Mouse (Mus musculus): ENCODE results near the gene Cnga3. TPM values are rescaled to one million over a fixed set of nuclear protein-coding genes. Genes with fewer than 3 reads are reported as not detected.

Cnga3 gene
- total RNA-seq (2018; cell fraction: chromatin; rRNA removed), result not detected
- total RNA-seq (2018; cell fraction: cytosol; rRNA removed), result not detected
- not detected for total RNA-seq (2018; cell fraction: nucleus; rRNA removed)
- polyA plus RNA-seq (2018), result not detected in 3 replicates

GRCm38 (mm10) chr1:37214144-37214543 lies at the start of gene Cnga3:
Gene Cnga3 (plus strand): TSS chr1:37214434.
- H3K36me3 ChIP-seq (ENCODE audit: inconsistent target), result no peaks in the 10 kb centered on the region
- 67% methylated on average over 1 of the region's 1 CpGs for WGBS (ENCODE audit: missing documents)
- no peak within 1 kb of the TSS for H3K27ac ChIP-seq
- H3K4me3 ChIP-seq (ENCODE audit: inconsistent target), result no peak within 1 kb of the TSS
- no peaks in the 10 kb centered on the region for H3K79me2 ChIP-seq (ENCODE audit: inconsistent target)

DNA sequence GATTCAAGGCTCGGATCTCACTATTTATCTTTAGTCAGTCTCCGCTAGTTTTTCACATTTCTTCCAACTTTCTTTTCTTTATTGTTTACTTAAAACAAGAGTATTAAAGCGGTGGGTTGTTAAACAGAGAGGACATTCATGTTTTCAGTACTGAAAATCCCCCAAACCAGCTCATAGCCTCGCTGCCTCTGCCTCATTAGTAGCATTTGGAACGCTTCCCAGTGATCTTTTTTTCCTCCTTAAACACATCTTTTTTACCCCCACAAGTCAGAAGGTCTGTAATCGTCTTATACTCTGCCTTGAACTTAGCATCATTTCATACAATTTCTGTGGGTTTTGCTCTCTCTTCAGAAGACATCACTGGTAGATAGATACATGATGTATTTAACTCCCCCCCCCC lies 48.2 kb upstream of the Cnga3 start:
- WGBS (ENCODE audit: missing documents), result 79% methylated on average over 6 of the region's 6 CpGs
- Histone ChIP-seq H3K4me3 (ENCODE audit: inconsistent target) (no peak overlapping the region), H3K36me3 (ENCODE audit: inconsistent target) (no peaks in the 10 kb centered on the region), H3K27ac (no peak overlapping the region), H3K79me2 (ENCODE audit: inconsistent target) (no peaks in the 10 kb centered on the region)

GRCm38 (mm10) chr1:37167918-37168317 lies 46.3 kb upstream of the Cnga3 start:
- no peak overlapping the region for H3K4me3 ChIP-seq (ENCODE audit: inconsistent target)
- WGBS (ENCODE audit: missing documents), result 88% methylated on average over 7 of the region's 7 CpGs
- H3K79me2 ChIP-seq (ENCODE audit: inconsistent target), result no peaks in the 10 kb centered on the region
- no peak overlapping the region for H3K27ac ChIP-seq
- H3K36me3 ChIP-seq (ENCODE audit: inconsistent target), result no peaks in the 10 kb centered on the region

- no peaks in the 10 kb centered on the region for H3K79me2 ChIP-seq (ENCODE audit: inconsistent target)
- no peak overlapping the region for H3K27ac ChIP-seq
- no peaks in the 10 kb centered on the region for H3K36me3 ChIP-seq (ENCODE audit: inconsistent target)
- no peak overlapping the region for H3K4me3 ChIP-seq (ENCODE audit: inconsistent target)
- WGBS (ENCODE audit: missing documents), result 97% methylated on average over 2 of the region's 2 CpGs
These were observed 36.4 kb upstream of the Cnga3 start for GRCm38 (mm10) chr1:37177874-37178273.

DNA sequence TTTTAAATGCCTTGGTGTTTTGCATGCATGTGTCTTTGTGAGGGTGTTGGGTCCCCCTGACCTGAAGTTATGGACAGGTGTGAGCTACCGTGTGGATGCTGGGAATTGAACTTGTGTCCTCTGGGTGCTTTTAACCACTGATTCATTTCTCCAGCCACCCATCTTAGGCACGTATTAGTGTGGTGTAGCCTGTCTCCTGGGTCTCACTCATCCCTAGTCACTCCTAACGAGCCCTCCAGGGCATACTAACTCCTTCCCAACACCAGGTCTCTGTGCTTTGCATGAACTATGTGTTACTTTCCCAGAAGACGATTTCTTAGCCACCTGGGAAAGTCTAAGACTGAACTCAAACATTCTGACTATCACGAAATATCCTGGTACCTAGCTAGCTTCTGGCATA lies 34.4 kb upstream of the Cnga3 start:
- H3K27ac ChIP-seq, result no peak overlapping the region
- H3K4me3 ChIP-seq (ENCODE audit: inconsistent target), result no peak overlapping the region
- WGBS (ENCODE audit: missing documents), result 79% methylated on average over 5 of the region's 5 CpGs

GRCm38 (mm10) chr1:37187050-37187449 lies 27.2 kb upstream of the Cnga3 start:
- Histone ChIP-seq H3K4me3 (ENCODE audit: inconsistent target) (no peak overlapping the region), H3K79me2 (ENCODE audit: inconsistent target) (no peaks in the 10 kb centered on the region), H3K36me3 (ENCODE audit: inconsistent target) (no peaks in the 10 kb centered on the region), H3K27ac (no peak overlapping the region)
- WGBS (ENCODE audit: missing documents), result 90% methylated on average over 6 of the region's 6 CpGs

More for the DNA sequence above, 34.4 kb upstream of the Cnga3 start:
- Histone ChIP-seq H3K36me3 (ENCODE audit: inconsistent target) (no peaks in the 10 kb centered on the region), H3K79me2 (ENCODE audit: inconsistent target) (no peaks in the 10 kb centered on the region)

GRCm38 (mm10) chr1:37194607-37195006 lies 19.6 kb upstream of the Cnga3 start:
- no peak overlapping the region for H3K4me3 ChIP-seq (ENCODE audit: inconsistent target)
- no peaks in the 10 kb centered on the region for H3K79me2 ChIP-seq (ENCODE audit: inconsistent target)
- 67% methylated on average over 4 of the region's 4 CpGs for WGBS (ENCODE audit: missing documents)
- no peaks in the 10 kb centered on the region for H3K36me3 ChIP-seq (ENCODE audit: inconsistent target)
- no peak overlapping the region for H3K27ac ChIP-seq

DNA sequence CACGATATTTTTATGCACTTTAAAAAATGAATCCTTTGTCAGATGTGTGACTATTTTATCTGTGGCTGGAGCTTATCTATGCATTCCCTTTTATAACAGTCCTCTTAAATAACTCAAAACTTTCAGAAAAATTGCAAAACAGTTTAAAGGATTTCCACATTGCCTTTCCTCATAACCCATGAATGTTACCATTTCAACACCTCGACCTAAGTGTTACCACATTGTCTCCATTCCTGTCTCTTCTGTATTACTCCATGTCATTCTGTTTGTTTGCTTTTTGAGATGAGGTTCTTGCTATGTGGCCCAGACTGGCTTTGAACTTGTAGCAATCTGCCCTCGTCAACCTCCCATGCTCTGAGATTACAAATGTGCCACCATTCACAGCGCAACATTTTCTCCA lies 12.8 kb upstream of the Cnga3 start:
- Histone ChIP-seq H3K36me3 (ENCODE audit: inconsistent target) (no peaks in the 10 kb centered on the region), H3K79me2 (ENCODE audit: inconsistent target) (no peaks in the 10 kb centered on the region), H3K27ac (no peak overlapping the region), H3K4me3 (ENCODE audit: inconsistent target) (no peak overlapping the region)
- 68% methylated on average over 4 of the region's 4 CpGs for WGBS (ENCODE audit: missing documents)

DNA sequence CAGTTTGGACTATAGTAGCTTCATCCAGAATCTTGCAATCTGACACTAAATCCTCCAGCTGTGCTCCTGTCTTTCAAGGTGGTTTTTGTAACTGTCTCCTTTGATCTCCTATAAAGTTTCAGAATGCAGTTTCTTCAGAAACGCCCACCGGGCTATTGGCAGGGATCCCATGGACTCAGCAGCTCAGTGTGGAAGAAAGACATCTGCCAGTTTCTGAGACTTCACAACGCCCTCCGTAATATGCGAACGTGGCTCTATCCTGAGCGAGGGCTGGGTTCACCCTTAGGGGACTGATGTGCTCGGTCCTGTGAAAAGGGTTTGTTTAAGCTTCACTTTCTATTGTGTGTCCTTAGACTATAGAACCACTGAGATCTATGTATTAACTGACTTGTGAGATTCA lies 6.5 kb upstream of the Cnga3 start:
- Histone ChIP-seq H3K79me2 (ENCODE audit: inconsistent target) (no peaks in the 10 kb centered on the region), H3K36me3 (ENCODE audit: inconsistent target) (no peaks in the 10 kb centered on the region), H3K27ac (no peak overlapping the region), H3K4me3 (ENCODE audit: inconsistent target) (no peak overlapping the region)
- WGBS (ENCODE audit: missing documents), result 94% methylated on average over 8 of the region's 8 CpGs

GRCm38 (mm10) chr1:37212375-37212774 lies 1.9 kb upstream of the Cnga3 start:
- Histone ChIP-seq H3K27ac (no peak overlapping the region), H3K36me3 (ENCODE audit: inconsistent target) (no peaks in the 10 kb centered on the region), H3K4me3 (ENCODE audit: inconsistent target) (no peak overlapping the region), H3K79me2 (ENCODE audit: inconsistent target) (no peaks in the 10 kb centered on the region)
- WGBS (ENCODE audit: missing documents), result 95% methylated on average over 9 of the region's 9 CpGs

GRCm38 (mm10) chr1:37218386-37218785 lies 4.2 kb downstream of the Cnga3 start:
- H3K79me2 ChIP-seq (ENCODE audit: inconsistent target), result no peaks in the 10 kb centered on the region
- WGBS (ENCODE audit: missing documents), result 12% methylated on average over 14 of the region's 14 CpGs
- no peak overlapping the region for H3K4me3 ChIP-seq (ENCODE audit: inconsistent target)
- no peak overlapping the region for H3K27ac ChIP-seq
- no peaks in the 10 kb centered on the region for H3K36me3 ChIP-seq (ENCODE audit: inconsistent target)

GRCm38 (mm10) chr1:37219593-37219992 lies 5.4 kb downstream of the Cnga3 start:
- Histone ChIP-seq H3K4me3 (ENCODE audit: inconsistent target) (no peak overlapping the region), H3K36me3 (ENCODE audit: inconsistent target) (no peaks in the 10 kb centered on the region), H3K27ac (no peak overlapping the region), H3K79me2 (ENCODE audit: inconsistent target) (no peaks in the 10 kb centered on the region)
- 89% methylated on average over 5 of the region's 5 CpGs for WGBS (ENCODE audit: missing documents)

DNA sequence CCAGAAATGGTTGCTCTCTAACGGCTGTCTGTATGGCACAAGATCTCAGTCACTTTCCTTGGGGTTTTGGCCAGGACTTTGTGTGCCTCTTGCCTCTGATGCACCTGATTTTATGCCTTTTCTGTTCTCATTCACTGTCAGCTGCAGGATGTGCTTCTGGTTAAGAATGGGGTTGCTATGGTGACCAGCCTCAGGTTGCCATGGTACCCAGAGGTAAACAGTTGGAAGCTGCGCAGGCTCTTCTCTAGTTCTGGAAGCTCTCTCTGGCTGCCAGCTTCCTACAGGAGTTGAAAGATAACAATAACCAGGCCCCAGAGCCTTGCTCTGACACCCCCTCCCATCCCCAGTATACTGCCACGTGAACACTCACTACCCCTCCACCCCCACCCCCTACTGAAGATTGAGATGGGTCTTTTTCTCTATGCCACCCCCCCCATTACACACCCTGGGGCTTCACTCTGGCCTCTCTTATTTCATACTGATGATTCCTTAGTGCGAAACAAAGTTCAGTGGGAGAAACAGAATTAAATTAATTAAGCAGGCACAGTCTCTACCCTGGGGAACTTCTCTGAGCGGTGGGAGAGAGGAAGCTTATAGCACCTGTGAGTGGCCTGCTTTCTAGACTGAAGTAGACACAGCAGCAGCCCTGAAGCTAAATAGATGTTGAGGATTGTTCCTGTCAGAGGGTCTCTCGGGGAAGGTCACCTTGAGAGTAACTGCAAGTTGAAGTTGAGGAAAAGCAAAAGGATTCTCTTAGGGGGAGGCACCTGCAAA lies 6.1 kb downstream of the Cnga3 start:
- Histone ChIP-seq H3K27ac (no peak overlapping the region), H3K36me3 (ENCODE audit: inconsistent target) (no peaks in the 10 kb centered on the region), H3K79me2 (ENCODE audit: inconsistent target) (no peaks in the 10 kb centered on the region), H3K4me3 (ENCODE audit: inconsistent target) (no peak overlapping the region)
- WGBS (ENCODE audit: missing documents), result 59% methylated on average over 6 of the region's 6 CpGs

- WGBS (ENCODE audit: missing documents), result 51% methylated on average over 7 of the region's 7 CpGs
- Histone ChIP-seq H3K36me3 (ENCODE audit: inconsistent target) (no peaks in the 10 kb centered on the region), H3K4me3 (ENCODE audit: inconsistent target) (no peak overlapping the region), H3K27ac (no peak overlapping the region), H3K79me2 (ENCODE audit: inconsistent target) (no peaks in the 10 kb centered on the region)
These were observed 7.8 kb downstream of the Cnga3 start for GRCm38 (mm10) chr1:37222002-37222401.

DNA sequence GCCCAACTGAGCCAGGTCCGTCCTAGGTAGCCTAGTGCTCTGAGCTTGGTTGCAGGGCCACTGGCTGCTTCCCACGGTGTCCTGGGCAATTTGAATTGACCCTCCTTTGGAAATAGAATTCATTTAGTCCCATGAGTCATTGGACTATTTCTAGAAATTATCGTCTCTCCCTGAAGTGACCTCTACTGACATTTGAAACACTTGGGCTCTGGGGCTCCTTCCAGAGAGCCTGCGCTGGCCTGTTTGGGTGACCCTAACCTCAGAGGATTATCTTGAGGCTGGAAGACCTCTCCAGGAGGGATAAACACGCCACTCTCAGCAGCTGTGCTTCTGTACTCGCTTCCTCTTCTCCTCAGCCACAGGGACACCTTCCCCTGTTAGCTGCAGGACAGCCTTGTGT lies 16.2 kb downstream of the Cnga3 start:
- no peaks in the 10 kb centered on the region for H3K36me3 ChIP-seq (ENCODE audit: inconsistent target)
- 77% methylated on average over 6 of the region's 6 CpGs for WGBS (ENCODE audit: missing documents)
- no peaks in the 10 kb centered on the region for H3K79me2 ChIP-seq (ENCODE audit: inconsistent target)
- no peak overlapping the region for H3K27ac ChIP-seq
- H3K4me3 ChIP-seq (ENCODE audit: inconsistent target), result no peak overlapping the region

- no peaks in the 10 kb centered on the region for H3K79me2 ChIP-seq (ENCODE audit: inconsistent target)
- no peaks in the 10 kb centered on the region for H3K36me3 ChIP-seq (ENCODE audit: inconsistent target)
- no peak overlapping the region for H3K27ac ChIP-seq
- H3K4me3 ChIP-seq (ENCODE audit: inconsistent target), result no peak overlapping the region
- WGBS (ENCODE audit: missing documents), result 74% methylated on average over 6 of the region's 6 CpGs
These were observed 17.1 kb downstream of the Cnga3 start for GRCm38 (mm10) chr1:37231295-37231701.

Measured in macrophage (primary cell).